Mouse (Mus musculus): Measurements from ENCODE around the gene Gal3st1.
"Not testable (repeated sequence)": the region's sequence is repeated elsewhere in the genome, so short reads cannot be mapped to it uniquely, and the experiment has no call there.

The Gal3st1 gene

DNA sequence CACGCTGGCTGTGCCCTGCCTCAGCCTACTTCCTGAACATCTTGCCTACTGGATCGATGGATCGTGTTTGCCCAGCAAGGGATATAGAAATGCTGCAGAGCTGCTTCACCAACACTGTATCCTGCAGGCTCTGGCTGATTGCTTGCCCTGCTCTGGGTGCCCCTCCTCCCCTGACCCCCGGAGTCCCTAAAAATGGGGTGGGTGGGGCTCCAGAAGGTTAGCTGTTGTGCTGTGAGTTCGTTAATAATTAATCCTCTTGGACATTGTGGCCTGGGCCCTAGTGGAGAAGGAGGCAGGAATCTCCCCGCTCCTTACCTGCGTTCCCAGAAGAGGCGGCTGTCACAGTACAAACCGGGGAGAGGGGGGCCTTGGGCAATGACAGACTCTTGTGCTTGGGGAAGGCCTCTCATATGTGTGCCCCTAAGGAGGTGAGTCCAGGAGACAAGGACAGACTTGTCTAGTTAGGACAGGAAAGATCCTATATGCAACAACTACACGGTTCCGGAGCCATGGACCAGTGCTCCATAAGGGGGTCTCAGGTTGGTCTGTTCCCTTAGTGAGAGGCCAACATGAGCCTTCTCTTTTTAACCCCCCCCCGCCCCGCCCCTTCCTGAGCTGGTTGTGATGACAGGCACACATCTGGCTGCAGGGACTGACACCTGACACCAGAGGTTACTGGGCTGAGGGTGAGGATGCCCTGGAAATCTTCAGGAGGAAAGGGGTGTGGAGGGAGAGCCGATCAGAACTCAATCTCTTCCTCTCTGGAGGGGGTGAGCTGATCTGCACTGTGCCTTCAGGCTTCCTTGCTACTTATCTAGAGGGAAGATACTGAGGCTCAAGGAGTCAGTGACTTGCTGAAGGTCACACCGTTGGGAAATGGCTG is 668 bp downstream of the Gal3st1 start:
- peak; percentile 83 for DNase-seq

DNA sequence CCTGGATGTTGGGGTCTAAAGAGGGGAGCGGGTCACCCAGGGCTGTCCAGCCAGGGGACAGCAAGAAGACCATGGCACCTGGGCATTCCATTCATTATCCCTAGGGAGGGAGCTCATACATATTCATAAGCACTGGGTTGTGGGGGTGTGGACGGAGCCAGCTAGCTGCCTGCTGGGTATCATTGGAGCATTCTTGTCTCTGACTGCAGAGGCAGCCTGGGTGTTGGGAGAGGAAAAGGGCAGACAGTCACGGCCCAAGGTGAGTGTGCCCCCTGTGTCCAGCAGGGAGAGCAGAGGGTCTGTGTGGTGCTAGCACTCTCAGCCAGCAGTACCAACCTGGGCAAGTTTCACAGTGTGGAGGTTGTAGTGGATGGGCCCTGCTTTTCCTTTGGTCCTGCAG is 6.3 kb downstream of the Gal3st1 start:
- peak; percentile 63 for DNase-seq

DNA sequence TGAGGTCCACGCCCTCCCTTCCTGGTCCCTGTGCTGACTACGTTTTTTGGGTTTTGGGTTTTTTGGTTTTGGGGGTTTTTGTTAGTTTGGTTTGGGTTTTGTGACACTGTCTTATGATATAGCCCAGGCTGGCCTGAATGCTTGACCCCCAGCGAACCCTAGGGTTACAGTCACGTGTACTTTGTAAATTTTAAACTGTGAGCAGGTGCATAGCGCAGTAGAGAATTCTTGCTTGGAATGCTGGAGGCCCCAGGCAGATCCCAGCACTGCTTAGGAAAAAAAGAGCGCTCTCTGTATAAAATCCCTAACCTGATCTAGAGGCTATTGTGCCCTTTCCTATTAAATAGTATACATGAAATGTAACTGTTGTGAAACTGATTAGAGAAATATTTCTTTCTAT is 9.7 kb downstream of the Gal3st1 start:
- DNase-seq, result no peak

DNA sequence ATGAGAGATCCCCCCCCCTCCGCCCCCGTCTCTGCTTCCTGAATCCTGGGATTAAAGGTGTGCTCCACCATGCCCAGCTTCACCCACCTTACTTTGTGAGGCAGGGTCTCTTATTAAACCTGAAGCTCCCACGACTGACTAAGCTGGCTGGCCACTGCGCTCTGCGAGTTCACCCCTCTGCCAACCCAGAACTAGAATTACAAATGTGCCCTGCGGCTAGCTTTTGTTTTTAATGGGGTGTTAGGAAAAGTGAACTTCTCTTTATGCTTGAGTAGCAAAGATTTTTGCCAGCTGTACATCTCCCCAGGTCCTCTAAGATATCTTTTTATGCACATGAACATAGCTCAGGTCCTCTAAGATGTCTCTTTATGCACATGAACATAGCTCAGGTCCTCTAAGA is 10.5 kb downstream of the Gal3st1 start:
- DNase-seq, result peak; percentile 51

DNA sequence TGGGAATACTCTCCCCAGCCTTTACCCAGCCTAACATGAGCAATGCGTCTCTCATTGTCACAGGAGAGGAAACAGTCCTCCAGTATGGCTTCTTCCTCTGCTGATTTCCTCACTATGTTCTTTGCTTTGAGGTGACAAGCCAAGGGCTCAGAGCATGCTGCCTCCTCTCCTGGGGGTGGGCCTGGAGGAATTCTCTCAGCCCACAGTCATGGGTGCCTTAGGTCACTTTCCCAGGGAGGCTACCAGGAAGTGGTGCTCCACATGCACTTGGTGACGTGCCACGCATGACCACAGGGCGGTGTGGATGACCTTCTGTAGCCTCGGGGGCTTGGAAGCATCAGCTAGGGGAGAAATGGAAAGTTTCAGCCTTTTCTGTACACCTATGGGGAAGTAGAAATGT is 12.1 kb downstream of the Gal3st1 start:
- DNase-seq, result no peak

DNA sequence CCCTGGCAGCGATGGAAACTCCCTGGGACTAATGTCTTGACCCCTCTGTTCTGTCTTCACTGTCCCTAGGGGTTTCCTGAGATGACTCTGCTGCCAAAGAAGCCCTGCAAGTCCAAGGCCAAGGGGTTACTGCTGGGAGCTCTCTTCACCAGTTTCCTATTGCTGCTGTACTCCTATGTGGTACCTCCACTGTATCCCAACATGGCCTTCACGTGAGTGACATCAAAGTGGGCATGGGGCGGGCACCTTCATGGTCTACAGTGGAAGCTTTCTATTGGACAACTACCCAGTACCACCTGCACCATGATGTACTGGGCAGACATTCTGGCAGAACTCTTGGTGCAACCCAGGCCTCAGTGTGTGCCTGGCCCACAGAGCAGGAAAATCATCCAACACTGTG is 13.4 kb downstream of the Gal3st1 start:
- no peak for DNase-seq

DNA sequence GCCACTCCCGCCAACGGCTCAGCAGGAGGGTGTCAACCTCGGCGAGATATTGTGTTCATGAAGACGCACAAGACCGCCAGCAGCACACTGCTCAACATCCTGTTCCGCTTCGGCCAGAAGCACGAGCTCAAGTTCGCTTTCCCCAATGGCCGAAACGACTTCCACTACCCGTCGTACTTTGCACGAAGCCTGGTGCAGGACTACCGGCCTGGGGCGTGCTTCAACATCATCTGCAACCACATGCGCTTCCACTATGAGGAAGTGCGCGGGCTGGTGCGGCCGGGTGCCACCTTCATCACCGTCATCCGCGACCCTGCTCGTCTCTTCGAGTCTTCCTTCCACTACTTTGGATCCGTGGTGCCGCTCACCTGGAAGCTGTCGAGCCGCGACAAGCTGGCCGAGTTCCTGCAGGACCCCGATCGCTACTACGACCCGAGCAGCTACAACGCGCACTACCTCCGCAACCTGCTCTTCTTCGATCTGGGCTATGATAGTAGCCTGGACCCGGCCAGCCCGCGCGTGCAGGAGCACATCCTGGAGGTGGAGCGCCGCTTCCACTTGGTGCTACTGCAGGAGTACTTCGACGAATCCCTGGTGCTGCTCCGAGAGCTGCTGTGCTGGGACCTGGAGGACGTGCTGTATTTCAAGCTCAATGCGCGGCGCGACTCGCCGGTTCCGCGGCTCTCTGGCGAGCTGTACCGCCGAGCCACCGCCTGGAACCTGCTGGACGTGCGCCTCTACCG is 14.7 kb downstream of the Gal3st1 start:
- DNase-seq, result no peak

DNA sequence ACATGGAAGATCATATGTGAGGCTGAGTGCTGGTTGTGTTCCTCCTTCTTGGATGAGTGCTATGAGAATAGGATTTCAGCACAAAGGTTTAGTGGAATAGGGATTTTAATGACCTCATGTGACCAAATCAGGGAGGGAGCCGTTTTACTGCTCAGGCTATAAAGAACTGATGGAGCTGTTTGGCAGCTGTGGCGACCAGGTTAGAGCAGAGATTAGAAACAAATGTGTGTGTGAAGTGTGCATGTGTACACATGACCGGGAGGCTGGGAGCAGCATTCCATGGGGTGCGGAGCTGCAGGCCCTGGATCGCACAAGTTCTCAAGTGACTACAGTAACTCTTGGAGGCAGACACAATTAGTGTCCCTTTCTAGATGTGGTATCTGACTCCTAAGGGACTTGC is 16.1 kb downstream of the Gal3st1 start:
- DNase-seq, result no peak

DNA sequence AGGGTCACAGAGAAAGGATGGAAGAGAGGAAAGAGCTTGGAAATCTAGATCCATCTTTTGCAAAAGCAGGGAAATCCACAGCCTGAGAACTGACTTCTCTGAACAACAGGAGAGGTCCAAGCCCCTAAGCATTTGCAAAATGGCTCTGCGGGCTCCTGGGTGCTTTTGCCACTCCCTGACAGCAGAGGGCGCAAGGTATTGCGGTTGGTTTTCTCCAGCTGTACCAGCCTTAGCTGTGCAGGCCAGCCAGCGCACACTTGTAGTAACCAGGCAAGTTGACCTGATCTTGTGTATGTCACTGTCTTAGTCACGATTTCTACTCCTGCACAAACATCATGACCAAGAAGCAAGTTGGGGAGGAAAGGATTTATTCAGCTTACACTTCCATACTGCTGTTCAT is 18.2 kb downstream of the Gal3st1 start:
- peak; percentile 76 for DNase-seq

DNA sequence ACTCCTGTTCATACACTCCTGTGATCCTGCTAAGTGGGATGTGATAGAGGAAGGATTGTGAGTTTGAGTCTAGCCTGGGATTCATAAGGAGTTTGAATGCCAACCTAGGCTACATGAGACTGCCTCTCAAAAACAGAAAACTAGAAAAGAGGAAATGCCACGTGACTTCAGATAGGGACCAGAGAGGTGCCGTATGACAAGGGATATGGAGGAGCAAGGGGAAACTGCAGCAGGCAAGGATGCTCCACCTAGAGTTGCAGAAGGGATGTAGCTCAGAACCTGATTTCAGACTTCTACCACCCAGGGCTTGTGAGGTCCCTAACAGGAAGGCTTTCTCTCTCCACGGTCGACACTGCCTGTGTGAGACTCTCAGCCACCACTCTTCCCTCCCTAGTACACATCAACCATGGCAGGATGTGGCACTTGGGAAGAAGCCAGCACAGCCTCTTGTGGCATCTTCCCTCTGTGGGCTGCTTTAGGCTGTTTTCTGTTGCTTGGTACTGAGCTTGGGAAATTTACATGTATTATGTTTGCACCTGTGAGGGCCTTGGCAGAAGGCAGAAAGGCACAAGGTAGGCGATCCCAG is 21.9 kb downstream of the Gal3st1 start:
- no peak for DNase-seq

DNA sequence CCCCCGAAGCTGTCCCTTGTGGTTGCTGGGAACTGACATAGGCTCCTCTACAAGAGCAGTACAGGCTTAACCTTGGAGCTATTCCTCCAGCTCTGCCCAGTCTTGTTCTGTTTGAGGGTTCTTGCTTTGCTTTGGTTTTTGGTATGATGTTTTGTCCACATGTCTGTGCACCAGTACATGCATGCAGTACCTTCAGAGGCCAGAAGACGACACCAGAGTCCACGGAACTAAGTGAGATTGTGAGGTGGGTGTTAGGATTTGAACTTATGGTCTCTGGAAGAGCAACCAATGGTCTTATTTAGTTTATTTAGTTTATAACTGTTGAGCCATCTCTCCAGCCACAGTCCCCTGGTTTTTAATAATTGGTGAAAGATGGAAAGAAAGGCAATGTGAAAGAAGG is 23.0 kb downstream of the Gal3st1 start:
- no peak for DNase-seq

DNA sequence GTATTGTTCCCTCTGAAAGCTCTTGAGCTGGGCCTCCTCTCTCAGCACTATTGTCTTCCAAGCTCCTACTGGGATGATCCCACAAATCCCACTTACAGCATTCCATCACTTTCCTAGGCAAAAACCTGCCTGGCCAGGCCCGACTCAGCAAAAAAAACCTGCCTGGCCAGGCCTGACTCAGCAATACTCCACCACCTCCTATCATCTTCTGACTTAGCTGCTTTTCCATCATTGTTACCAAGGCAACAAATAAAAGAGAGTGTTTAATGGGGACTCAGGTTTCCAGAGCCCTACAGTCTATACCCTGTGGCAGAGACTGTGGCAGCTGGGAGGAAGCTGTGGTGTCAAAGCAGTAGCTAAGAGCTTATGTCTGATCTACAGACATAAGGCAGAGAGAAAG is 29.2 kb downstream of the Gal3st1 start:
- DNase-seq, result no peak

DNA sequence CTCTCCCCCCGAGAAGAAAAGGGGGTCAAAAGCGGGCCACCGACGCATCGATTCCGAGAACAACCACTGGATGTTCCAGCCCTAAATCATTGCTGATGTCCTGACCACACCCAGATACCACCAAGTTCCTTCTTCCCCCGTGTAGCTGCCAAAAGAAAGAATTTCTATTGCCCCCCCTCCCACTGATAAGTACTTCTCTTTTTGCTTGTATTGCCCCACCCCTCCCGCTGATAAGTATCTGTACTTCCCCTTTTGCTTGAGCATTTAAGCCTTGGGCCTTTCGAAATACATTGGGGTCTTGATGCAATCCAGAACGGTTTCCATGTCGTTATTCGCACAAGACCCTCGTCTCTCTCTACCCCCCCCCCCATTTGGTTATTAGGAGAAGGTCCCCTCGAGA is 32.4 kb downstream of the Gal3st1 start:
- DNase-seq, result not testable (repeated sequence)

DNA sequence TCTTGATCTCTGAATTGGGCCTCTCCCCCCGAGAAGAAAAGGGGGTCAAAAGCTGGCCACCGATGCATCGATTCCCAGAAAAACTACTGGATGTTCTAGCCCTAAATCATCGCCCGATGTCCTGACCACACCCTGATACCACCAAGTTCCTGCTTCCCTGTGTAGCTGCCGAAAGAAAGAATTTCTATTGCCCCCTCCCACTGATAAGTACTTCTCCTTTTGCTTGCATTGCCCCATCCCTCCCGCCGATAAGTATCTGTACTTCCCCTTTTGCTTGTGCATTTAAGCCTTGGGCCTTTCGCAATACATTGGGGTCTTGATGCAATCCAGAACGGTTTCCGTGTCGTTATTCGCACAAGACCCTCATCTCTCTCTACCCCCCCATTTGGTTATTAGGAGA is 38.7 kb downstream of the Gal3st1 start:
- DNase-seq, result not testable (repeated sequence)

DNA sequence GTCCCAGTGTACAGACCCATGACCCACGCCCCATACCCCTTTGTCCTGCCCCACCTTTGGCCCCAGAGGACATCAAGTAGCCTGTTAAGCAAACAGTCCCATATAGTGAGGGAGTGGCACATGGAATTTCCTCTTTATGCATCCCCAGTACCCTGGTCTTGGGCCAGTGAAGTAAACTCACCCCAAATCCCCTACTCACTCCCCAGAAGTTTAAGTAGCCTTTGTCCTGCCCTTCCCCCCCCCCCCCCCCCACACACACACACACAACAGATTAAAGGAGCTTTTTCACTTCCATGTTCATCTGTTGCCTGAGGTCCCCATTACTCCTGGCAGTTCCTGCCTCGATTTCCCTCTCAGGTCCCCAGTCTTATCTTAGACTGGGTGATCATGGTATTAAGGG is 39.9 kb downstream of the Gal3st1 start:
- no peak for DNase-seq

DNA sequence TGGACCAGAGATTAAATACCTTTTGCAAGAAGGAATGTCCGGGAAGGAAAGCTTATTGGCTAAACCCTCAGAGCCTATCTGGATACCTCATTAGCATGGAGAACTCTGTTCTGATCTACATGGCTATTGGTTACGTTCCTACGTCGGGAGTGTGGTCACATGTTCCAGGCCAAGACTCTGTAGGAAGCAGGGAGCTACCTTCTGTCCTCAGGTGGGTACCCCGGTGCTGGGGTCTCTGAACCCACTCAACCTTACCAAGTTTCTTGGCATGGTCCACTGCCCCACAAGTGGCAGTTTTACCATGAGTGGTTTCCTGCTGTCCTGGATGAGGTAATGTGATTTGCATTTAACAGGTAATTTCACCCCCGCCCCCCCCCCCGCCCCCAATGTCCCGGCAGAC is 43.6 kb downstream of the Gal3st1 start:
- no peak for DNase-seq

DNA sequence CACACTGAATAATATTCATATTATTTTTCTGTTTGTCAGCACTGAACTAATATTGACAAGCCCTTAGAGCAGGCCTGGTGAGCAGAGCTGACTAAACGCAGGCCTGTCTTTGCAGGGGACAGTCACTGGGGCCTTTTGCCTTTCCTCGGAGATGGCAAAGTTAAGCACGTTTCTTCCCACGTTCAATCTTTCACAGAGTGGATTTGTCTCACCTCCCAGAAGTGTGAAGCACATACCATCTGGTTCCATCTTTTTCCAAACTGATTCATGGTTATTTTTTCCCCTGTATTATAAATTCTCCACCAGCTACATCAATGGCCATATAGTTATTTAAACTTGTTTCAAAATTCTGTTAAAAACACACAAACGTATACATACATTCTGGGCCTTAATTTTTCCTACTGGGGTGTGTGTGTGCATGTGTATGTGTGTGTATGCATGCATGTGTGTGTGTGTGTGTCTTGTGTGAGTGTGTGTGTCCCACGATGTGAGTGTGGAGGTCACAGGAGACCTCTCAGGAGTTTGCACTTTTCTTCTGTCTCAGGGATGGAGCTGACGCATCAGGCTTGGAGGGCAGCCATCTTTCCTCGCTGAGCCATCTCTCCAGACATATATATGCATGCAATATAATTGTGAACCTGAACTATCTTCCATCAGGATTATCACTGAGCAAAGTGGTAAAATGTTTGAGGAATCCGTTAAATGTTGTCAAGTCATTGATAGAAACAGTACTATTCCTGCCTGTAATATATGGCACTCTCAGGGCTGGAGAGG is 44.3 kb downstream of the Gal3st1 start:
- DNase-seq, result no peak

DNA sequence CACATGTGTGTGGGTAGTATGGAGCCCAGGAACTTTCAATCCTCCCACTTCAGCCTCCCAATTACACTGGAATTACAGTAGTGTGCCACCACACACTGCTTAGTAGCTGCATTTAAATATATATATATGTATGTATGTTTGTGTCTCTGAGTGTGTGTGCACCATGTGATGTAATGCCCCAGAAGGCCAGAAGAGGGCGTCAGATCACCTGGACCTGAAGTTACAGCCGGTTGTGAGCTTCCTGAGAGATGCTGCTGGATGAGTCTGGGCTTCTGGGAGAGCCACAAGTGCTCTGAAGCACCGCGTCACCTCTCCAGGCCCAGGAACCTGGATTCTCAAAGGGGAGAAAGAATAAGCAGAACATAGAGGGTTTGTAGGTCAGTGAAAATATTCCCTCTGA is 45.9 kb downstream of the Gal3st1 start:
- DNase-seq, result no peak

DNA sequence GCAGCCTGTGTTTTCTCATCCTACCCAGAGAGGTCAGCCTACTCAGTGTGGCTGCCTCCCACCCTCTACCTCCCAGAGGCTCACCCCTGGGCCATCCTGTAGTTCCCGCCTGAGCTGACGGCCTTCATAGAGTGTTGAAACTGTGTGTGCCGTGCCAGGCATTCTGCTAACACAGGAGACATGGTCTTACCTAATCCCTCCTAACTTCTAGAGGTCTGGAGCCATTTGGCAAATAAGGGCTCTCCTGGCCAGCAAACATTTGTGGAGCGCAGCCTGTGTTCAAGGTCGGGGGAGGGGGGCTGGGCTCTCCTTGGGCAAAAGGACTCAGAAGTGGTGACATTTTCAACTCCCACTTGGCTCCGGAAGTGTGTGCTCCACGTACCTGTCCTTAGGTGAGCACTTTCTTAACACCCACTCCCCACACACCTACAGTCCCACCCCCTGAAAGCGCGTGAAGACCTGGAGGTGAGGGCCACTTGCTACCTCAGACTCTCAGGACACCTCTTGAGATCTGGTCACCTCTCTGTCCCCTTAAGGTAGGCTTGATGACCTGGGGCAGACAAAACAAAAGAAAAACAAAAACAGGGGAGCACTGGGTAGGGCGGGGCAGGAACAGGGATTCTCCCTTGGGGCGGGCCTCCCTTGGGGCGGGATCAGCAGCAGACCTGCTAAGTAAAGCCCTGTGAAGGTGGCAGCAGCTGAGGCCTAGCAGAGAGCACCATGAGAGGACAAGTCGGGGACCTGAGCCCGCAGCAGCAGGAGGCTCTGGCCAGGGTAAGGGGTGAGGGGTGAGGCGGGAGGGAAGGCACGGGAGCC is 47.9 kb downstream of the Gal3st1 start, which contains the start of gene Sec14l4:
Gene Sec14l4 (plus strand): TSS at position 337 of the 816 bp plus-strand sequence.
- DNase-seq, result no peak

DNA sequence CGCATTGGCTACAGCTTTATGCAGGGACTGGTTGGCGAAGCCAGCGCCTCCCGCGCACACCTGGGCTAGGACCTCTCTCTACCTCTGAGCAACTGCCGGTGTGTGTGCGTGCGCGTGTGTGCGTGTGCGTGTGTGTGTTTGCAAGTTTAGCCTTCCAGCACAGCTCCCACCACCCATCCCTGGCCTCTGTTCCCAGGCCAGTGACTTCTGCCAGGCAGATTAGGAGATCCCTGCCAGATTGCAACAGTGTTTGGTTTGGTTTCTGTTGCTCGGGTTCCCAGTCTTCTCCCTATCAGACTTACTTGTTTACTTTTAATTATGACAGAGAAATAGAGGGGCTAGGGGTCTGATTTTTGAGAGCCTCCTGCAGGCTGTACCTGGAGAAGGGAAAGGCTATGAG is 48.5 kb downstream of the Gal3st1 start:
- DNase-seq, result no peak

DNA sequence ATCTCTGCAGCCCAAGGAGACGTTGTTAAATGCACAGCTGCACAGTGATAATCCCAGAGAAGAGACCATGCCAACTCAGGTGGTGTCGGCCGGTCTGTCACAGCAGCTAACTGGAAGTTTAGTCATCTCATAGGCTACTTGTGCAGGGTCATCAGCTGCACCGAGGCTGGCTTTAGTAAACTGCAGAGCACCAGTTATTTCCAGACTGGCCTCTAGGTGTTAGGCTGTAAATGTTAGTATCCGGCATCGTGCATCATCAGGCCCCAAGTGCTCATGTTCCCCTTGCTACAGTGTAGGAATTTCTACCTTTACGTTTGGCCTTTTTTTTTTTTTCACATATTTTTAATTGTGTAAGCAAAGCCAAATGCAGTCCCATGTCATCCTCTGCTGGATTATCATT is 50.0 kb downstream of the Gal3st1 start:
- no peak for DNase-seq

DNA sequence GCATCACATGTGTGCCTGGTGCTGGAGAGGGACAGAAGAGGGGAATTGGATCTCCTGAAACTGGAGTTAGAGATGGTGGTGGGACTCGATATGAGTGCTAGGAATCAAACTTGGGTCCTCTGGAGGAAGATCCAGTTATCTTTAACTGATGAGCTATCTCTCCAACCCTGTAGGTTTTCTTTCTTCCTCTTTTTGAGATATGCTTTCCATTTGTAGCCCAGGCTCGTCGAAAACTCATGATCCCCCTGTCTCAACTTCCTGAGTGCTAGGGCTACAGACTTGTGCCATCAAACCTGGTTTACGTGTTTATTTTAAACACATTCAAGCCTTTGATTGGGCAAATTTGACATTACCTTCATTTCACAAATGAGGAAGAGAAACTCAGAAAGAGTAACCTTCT is 50.7 kb downstream of the Gal3st1 start:
- DNase-seq, result no peak

Measured in kidney, postnatal 14 days (tissue).